Mouse (Mus musculus): Measurements from ENCODE around the gene 0610030E20Rik.
A peak's percentile ranks its signal among the peaks of the same experiment; 100 is the strongest.

The 0610030E20Rik gene

DNA sequence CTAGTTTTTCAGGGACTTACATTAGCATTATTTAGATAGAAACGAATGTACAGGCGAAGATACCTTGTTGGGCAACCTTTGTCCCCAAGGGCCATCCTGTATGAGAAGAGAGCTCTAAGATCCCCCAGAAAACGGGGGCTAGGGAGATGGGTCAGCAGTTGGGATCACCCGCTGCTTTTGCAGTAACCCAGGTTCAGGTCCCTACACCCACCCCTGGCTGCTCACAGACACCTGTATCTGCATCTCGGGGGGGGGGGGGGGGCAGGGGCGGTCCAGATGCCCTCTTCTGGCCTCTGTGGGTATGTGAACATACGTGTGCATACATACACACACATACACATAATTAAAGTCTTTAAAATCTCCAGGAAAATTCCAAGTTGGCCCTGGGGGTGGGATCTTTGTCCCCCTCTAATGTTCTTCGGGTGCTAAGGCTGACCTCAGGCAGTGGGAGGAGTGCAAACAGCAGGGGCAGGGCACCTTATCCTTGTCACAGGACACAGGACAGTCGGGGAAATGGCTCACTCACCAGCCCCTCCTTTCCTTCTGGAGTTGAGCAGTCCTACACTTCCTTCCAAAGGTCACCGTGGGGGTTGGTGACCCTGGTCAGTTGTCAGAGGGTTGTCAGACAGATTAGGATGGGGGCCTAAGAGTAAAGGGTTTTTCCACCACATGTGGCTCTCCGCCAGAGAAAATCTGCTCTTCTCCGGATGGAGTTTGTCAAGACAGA is 43.8 kb downstream of the 0610030E20Rik start:
- peak; percentile 61 for DNase-seq (ENCODE audit: low read depth, low spot score)

DNA sequence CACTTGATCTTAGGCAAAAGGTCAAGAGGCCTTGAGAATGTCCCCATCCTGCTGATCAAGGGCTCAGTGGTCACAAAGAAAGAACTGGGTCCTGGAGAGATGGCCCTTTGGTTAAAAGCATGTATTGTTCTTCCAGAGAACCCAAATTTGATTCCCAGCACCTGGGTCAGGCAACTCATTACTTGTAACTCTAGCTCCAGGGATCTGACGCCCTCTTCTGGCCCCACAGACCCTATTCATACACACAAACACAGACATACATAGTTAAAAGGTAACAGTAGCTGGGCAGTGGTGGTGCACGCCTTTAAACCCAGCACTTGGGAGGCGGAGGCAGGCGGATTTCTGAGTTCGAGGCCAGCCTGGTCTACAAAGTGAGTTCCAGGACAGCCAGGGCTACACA is 45.2 kb downstream of the 0610030E20Rik start:
- no peak for DNase-seq (ENCODE audit: low read depth, low spot score)

DNA sequence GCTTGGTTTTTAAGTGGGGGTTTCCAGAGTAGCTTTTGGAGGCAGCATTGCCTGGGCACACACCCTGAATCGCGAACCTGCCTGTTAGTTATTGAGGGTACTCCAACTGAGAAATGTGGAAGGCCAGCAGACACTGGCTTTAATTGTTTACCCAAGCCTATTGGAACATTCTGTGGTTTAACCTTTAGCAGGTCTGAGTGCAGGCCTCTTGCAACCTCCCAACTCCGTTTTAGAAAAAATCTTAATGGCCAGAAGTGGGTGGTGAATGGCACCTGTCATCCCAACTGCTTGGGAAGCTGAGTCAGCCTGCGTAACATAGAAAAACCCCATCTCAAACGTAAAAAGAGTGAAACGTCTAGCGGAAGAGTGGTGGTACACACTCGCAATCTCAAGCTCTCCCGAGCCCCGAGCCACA is 49.7 kb downstream of the 0610030E20Rik start:
- DNase-seq (ENCODE audit: low read depth, low spot score): no peak

DNA sequence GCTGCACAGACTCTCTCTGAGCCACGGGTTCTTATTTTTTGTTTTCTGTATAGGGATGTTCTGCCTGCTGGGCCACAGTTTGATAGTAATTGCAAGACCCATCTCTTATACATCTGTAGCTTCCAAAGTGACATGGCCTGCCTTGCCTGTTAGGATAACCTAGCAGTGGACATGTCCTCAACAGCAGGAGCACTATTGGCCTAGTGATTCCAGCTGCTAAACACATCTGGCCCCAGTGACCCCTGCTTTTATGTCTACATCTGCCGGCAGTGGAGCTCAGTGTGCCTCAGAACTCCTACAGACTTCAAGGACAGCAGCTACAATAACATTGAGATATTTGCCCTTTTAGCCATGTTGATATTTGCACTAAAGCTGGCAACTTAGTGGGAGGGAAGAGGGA is 52.9 kb downstream of the 0610030E20Rik start:
- DNase-seq (ENCODE audit: low read depth, low spot score): no peak

DNA sequence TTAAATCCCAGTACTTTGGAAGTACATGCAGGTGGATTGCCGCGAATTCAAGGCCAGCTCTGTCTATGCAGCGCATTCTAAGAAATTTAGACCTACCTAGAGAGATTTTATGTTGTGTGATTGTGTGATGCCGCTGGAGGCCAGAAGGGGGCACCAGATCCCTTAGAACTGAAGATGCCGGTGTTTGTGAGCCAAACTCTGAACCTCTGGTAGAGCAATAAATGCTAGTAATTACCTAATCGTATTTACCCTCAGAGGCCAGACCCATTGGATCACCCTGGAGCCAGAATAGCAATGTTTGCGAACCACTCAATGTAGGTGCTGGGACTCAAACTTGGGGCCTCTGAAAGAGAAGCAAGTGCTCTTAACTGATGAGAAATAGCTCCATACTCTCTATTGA is 54.8 kb downstream of the 0610030E20Rik start:
- peak; percentile 75 for DNase-seq (ENCODE audit: low read depth, low spot score)

All from CD4-positive helper T cell, adult 2 months (primary cell).